Mouse (Mus musculus): ENCODE results near the gene Tgfbr1. TPM values are rescaled to one million over a fixed set of nuclear protein-coding genes. Genes with fewer than 3 reads are reported as not detected.

The Tgfbr1 gene
- polyA plus RNA-seq, 1 experiment from 2014 or later, result 46.1 TPM

Other genes starting within 250 kb of the Tgfbr1 start
- 2.9 and 3.7 TPM in 2 replicates for gene Col15a1, start 145.1 kb upstream of the Tgfbr1 start, polyA plus RNA-seq (2015; fragmentation: Nextera tagmentation; extraction: Ambion mirVana)
- gene Alg2, start 121.1 kb downstream of the Tgfbr1 start, polyA plus RNA-seq (2015; fragmentation: Nextera tagmentation; extraction: Ambion mirVana), result 299 and 310 TPM in 2 replicates
- 296 and 305 TPM in 2 replicates for gene Sec61b, start 121.4 kb downstream of the Tgfbr1 start, polyA plus RNA-seq (2015; fragmentation: Nextera tagmentation; extraction: Ambion mirVana)

All from hindbrain, embryonic 13.5 days (tissue).